Mouse (Mus musculus) duodenum, adult 2 months (tissue): ENCODE data around the gene Actl6b. TPM values are rescaled to one million over a fixed set of nuclear protein-coding genes. Genes with fewer than 3 reads are reported as not detected.

Source experiments
- polyA plus RNA-seq: library from polyadenylated mRNA; depleted of rRNA; stranded (reverse); fragments of >200 nt; gene quantifications from 2 replicates; pipeline ENCODE4 v1.2.3, GENCODE M21; 2012; ENCODE audit warnings: low replicate concordance; rRNA removed

The Actl6b gene
- polyA plus RNA-seq: 1.1 TPM in 2 replicates

GRCm38 (mm10) chr5:137553411-137553837 is at the start of gene Actl6b:
Actl6b (plus strand) TSS chr5:137553517.

GRCm38 (mm10) chr5:137518436-137518835 is 34.9 kb upstream of the Actl6b start, which contains the start of gene Gigyf1:
Gigyf1 (plus strand) TSS chr5:137518548.

GRCm38 (mm10) chr5:137533117-137533827 is 20.0 kb upstream of the Actl6b start, which contains the start of the genes Epo and Gnb2:
Epo (minus strand) TSS chr5:137533242.
Gnb2 (minus strand) TSS chr5:137533510.

GRCm38 (mm10) chr5:137569665-137570064 is 16.3 kb downstream of the Actl6b start, which contains the start of gene Tfr2:
Tfr2 (plus strand) TSS chr5:137569840.

GRCm38 (mm10) chr5:137600619-137601364 is 47.5 kb downstream of the Actl6b start, which contains the start of gene Mospd3:
Mospd3 (minus strand) TSS chr5:137601058.

GRCm38 (mm10) chr5:137613550-137613949 is 60.2 kb downstream of the Actl6b start, which contains the start of gene Pcolce:
Pcolce (minus strand) TSS chr5:137613784.

Other genes starting within 250 kb of the Actl6b start
- gene Srrt, start 245.8 kb upstream of the Actl6b start, polyA plus RNA-seq: 102 and 115 TPM in 2 replicates
- 10.1 and 23.7 TPM in 2 replicates for gene Trip6, start 239.1 kb upstream of the Actl6b start, polyA plus RNA-seq
- gene Slc12a9, start 219.9 kb upstream of the Actl6b start, polyA plus RNA-seq: 20.7 and 23.6 TPM in 2 replicates
- gene Ephb4, start 203.4 kb upstream of the Actl6b start, polyA plus RNA-seq: 22.6 and 28.6 TPM in 2 replicates
- 0.88 and 2.8 TPM in 2 replicates for gene Zan, start 76.5 kb upstream of the Actl6b start, polyA plus RNA-seq
- gene Pop7, start 51.0 kb upstream of the Actl6b start, polyA plus RNA-seq: 37.9 and 47.1 TPM in 2 replicates
- 11.8 and 16.6 TPM in 2 replicates for gene Gigyf1, start 35.0 kb upstream of the Actl6b start, polyA plus RNA-seq
- gene Epo, start 20.3 kb upstream of the Actl6b start, polyA plus RNA-seq: not detected in 2 replicates
- 831 and 1,332 TPM in 2 replicates for gene Gnb2, start 20.0 kb upstream of the Actl6b start, polyA plus RNA-seq
- gene Tfr2, start 16.3 kb downstream of the Actl6b start, polyA plus RNA-seq: 0.81 and 1.1 TPM in 2 replicates
- 135 and 239 TPM in 2 replicates for gene Mospd3, start 47.5 kb downstream of the Actl6b start, polyA plus RNA-seq
- gene Pcolce, start 60.3 kb downstream of the Actl6b start, polyA plus RNA-seq: 33.2 and 49.9 TPM in 2 replicates
- 0.18 and 0.78 TPM in 2 replicates for gene Fbxo24, start 75.5 kb downstream of the Actl6b start, polyA plus RNA-seq
- gene Lrch4, start 75.6 kb downstream of the Actl6b start, polyA plus RNA-seq: 33.9 and 56.3 TPM in 2 replicates
- 22.3 and 27.1 TPM in 2 replicates for gene Gm20605, start 75.7 kb downstream of the Actl6b start, polyA plus RNA-seq
- 114 and 144 TPM in 2 replicates for gene Sap25, start 87.8 kb downstream of the Actl6b start, polyA plus RNA-seq
- gene Irs3, start 92.2 kb downstream of the Actl6b start, polyA plus RNA-seq: 0.40 and 1.2 TPM in 2 replicates
- 16.4 and 20.6 TPM in 2 replicates for gene Agfg2, start 131.2 kb downstream of the Actl6b start, polyA plus RNA-seq
- gene Nyap1, start 188.1 kb downstream of the Actl6b start, polyA plus RNA-seq: 13.8 and 23.5 TPM in 2 replicates
- 136 and 297 TPM in 2 replicates for gene Tsc22d4, start 192.2 kb downstream of the Actl6b start, polyA plus RNA-seq
- gene Ppp1r35, start 225.3 kb downstream of the Actl6b start, polyA plus RNA-seq: 44.3 and 72.5 TPM in 2 replicates
- gene Mepce, start 234.1 kb downstream of the Actl6b start, polyA plus RNA-seq: 17.6 and 30.8 TPM in 2 replicates
- not detected in 2 replicates for gene Zcwpw1, start 234.3 kb downstream of the Actl6b start, polyA plus RNA-seq